Mouse (Mus musculus) testis, adult 2 months (tissue): ENCODE measurements around the gene Cdk2.

Source experiments
- CTCF ChIP-seq: fragments of 200-500 bp; IDR thresholded peaks from 2 replicates; pipeline ENCODE4 v1.5.1; 2012; ENCODE audit warnings: low read depth, mild to moderate bottlenecking, inconsistent platforms, low read length, moderate library complexity; ENCODE audit not compliant: control insufficient read depth, insufficient read depth, insufficient replicate concordance
- POLR2A ChIP-seq: fragments of 200-500 bp; IDR thresholded peaks from 2 replicates; pipeline ENCODE4 v1.6.1; 2012; ENCODE audit warnings: low read depth, mild to moderate bottlenecking, inconsistent platforms, low read length, moderate library complexity; ENCODE audit not compliant: control insufficient read depth

- TF ChIP-seq CTCF (peak; percentile 69; the same call in 1 of the 2 replicates), POLR2A (no peak)
Measured at GRCm38 (mm10) chr10:128731002-128731433, 26.2 kb upstream of the Cdk2 start.
